In genomic region chr1:14460811-14461210, GRCm38 (mm10) we compare ENCODE assay signal across 25 mouse cellular contexts.
DNase-seq lines count a peak whose midpoint lies in the region; ATAC-seq and TF ChIP-seq lines count a peak whose summit lies in the region.
"Had no signal": no experiment of that assay in that cellular context is flagged by ENCODE, and none has a peak within 500 bp of the region (broad histone marks: within the 10 kb centered on the region; RNA-seq: fewer than 3 reads in every experiment).

No protein-coding gene starts in this region.

- 66% methylated on average over 4 of the region's 4 CpGs for WGBS in intestine, postnatal 0 days

- H3K27ac ChIP-seq in intestine, postnatal 0 days (ENCODE audit: low read depth, low read length), result no peak overlapping the region
- H3K27ac ChIP-seq: embryonic facial prominence, embryonic 12.5 days; heart, adult 2 months; hindbrain, embryonic 10.5 days; hindbrain, embryonic 13.5 days; intestine, embryonic 15.5 days had no signal

- 0 out of 2 replicates have a peak, but pooled peaks have one; percentile 23 for ATAC-seq in frontal cortex, adult (ENCODE audit: low TSS enrichment)
- no peak for ATAC-seq in intestine, postnatal 0 days
- ATAC-seq: activated CD4-positive, CD25-positive, alpha-beta regulatory T cell, adult 4 months; CD4-positive, CD25-positive, alpha-beta regulatory T cell, adult 4 months; forebrain, embryonic 14.5 days; forebrain, postnatal 0 days; hindbrain, embryonic 16.5 days; intestine, embryonic 15.5 days had no signal

- no peaks in the 10 kb centered on the region for H3K9me3 ChIP-seq in intestine, postnatal 0 days (ENCODE audit: control insufficient read depth)
- H3K9me3 ChIP-seq: embryonic facial prominence, embryonic 12.5 days; hindbrain, embryonic 10.5 days; hindbrain, embryonic 13.5 days; intestine, embryonic 15.5 days had no signal

- H3K27me3 ChIP-seq in intestine, postnatal 0 days (replicated peaks; ENCODE audit: control insufficient read depth, insufficient read depth, low read length), result no peaks in the 10 kb centered on the region
- H3K27me3 ChIP-seq: embryonic facial prominence, embryonic 12.5 days; hindbrain, embryonic 13.5 days; intestine, embryonic 15.5 days had no signal

- H3K4me3 ChIP-seq in intestine, postnatal 0 days (ENCODE audit: low read depth, low read length), result no peak overlapping the region
- H3K4me3 ChIP-seq: embryonic facial prominence, embryonic 12.5 days; heart, adult 2 months; hindbrain, embryonic 10.5 days; hindbrain, embryonic 13.5 days; intestine, embryonic 15.5 days had no signal

- no peaks in the 10 kb centered on the region for H3K4me1 ChIP-seq in intestine, postnatal 0 days (replicated peaks; ENCODE audit: control insufficient read depth, insufficient read depth, low read length)
- H3K4me1 ChIP-seq: hindbrain, embryonic 13.5 days had no signal

- DNase-seq in frontal cortex, adult 2 months (ENCODE audit: extremely low spot score in 1 of 2, low spot score in 1 of 2), result no peak
- DNase-seq in 3T3-L1 (ENCODE audit: low read depth, low spot score), result peak; percentile 47
- peak; percentile 1 for DNase-seq in brain, adult 2 months (ENCODE audit: low read depth, low spot score)
- no peak for DNase-seq in neural tube, embryonic 10.5 days (ENCODE audit: extremely low spot score, low spot score)
- DNase-seq: adrenal gland, adult 8-10 months; adrenal gland, postnatal 25 days; cerebellum, adult 18-20 months; cerebellum, adult 9-10 months; cerebellum, postnatal 14 days; forebrain, postnatal 0 days; gastrocnemius, postnatal 10 days; gastrocnemius, postnatal 36 days; heart, adult 2 months; kidney, adult 18-20 months had no signal

- H3K9ac ChIP-seq in intestine, postnatal 0 days (ENCODE audit: low read depth, low read length), result no peak overlapping the region
- H3K9ac ChIP-seq: embryonic facial prominence, embryonic 12.5 days; forebrain, postnatal 0 days; hindbrain, embryonic 13.5 days; intestine, embryonic 15.5 days had no signal

- TF ChIP-seq CTCF in intestine, postnatal 0 days (IDR thresholded peaks at IDR 0.05; ENCODE audit: low read depth), result no peak

- H3K36me3 ChIP-seq in intestine, postnatal 0 days (ENCODE audit: control insufficient read depth, insufficient read depth), result no peaks in the 10 kb centered on the region
- H3K36me3 ChIP-seq: embryonic facial prominence, embryonic 12.5 days; hindbrain, embryonic 10.5 days; hindbrain, embryonic 13.5 days; intestine, embryonic 15.5 days had no signal

- H3K4me2 ChIP-seq in intestine, postnatal 0 days (replicated peaks; ENCODE audit: low read depth), result no peak overlapping the region
- H3K4me2 ChIP-seq: embryonic facial prominence, embryonic 12.5 days; heart, embryonic 11.5 days; hindbrain, embryonic 13.5 days; intestine, embryonic 15.5 days had no signal

Comparison
In these comparisons a context has a peak if more than half of its experiments do, and no peak if none do; other contexts are left out.
1. DNase-seq: peak in 3T3-L1 (single experiment) and brain, adult 2 months (single experiment); none in frontal cortex, adult 2 months (0 of 2) and neural tube, embryonic 10.5 days (single experiment).